Mouse (Mus musculus): ENCODE data around the gene Klhl34.

Klhl34 gene

GRCm38 (mm10) chrX:157818207-157818920, at the start of gene Klhl34:
Gene Klhl34, plus strand, starts transcription at chrX:157818435.
- in situ Hi-C loops (cut with MboI, MseI), result no loop called here

DNA sequence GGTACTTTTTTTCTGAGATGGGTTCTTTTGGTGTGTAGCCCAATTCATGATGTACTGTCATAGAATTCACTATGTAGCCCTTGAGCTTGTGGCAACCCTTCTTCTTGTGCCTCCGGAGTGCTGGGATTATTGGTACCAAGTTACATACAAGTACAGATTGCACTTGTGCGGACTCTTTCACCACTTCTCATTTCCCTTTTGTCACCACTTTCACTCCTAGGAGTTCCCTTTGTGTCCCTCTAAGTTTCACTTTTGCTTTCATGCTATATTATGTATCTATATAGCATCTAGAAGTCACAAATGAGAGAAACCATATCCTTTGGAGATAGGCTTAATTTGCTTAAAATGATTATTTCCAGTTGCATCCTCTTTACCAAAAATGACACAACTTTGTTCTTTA, 16.6 kb upstream of the Klhl34 start:
- in situ Hi-C loops (cut with MboI, MseI), result no loop called here

DNA sequence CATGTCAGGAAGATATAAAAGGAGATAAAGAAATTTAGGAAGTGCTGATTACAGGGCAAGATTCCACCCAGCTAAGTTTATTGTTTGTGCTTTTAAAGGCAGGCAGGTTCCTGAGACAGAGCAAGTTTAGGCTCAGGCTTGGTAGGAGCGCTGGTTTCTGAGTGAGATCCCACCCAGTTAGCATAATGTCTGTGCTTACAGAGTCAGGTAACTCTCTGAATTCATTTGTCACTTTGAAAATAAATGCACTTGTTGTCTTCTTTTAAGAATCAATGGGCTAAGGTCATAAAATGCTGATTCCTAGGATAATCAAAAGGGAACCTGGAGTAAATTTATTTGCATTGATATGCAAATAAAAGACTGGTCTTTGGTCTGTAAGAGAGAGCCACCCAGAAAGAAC, 8.5 kb upstream of the Klhl34 start:
- in situ Hi-C loops (cut with MboI, MseI), result no loop called here

DNA sequence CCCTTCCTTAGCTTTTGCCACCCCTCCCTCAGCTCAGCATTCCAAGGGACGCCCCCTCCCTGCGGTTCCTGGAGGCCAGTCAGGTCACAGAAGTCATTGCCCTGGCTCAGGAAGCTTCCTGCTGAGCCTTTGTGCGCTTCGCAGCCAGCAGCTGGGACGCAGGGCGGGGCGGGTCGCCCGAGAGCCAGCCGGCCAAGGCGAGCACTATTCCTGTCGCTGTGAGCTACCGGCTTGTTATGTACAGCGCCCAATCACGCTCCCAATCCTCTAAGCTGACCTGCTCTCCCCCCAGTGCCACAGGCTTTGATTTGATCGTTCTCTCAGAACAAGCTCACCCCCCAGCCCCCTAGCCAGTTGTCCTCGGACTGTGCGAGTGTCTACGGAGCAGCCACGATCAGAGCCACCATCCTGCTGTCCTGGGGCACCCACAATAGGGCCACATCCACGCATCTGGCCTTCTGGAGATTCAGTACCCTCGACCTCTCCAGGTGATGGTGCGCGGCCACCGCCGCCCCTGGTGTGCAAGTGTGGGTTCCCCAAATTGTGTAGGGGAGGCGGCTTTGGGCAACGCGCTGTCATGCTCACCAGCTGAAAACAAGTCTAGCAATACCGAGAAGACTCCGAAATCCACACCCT, 546 bp upstream of the Klhl34 start:
- in situ Hi-C loops (cut with MboI, MseI), result no loop called here

GRCm38 (mm10) chrX:157818921-157819260, 656 bp downstream of the Klhl34 start:
- in situ Hi-C loops (cut with MboI, MseI), result no loop called here

GRCm38 (mm10) chrX:157829983-157830382, 11.7 kb downstream of the Klhl34 start:
- in situ Hi-C loops (cut with MboI, MseI), result no loop called here
